Mouse (Mus musculus): Measurements from ENCODE around the gene Asb14.

Asb14 gene

GRCm38 (mm10) chr14:26894392-26894791, at the start of gene Asb14:
Gene Asb14 (plus strand): TSS chr14:26894557.
- DNase-seq (ENCODE audit: low read depth, low spot score) = no peak

GRCm38 (mm10) chr14:26853053-26853452, 41.3 kb upstream of the Asb14 start:
- peak; percentile 38 for DNase-seq (ENCODE audit: low read depth, low spot score)

GRCm38 (mm10) chr14:26854066-26854465, 40.3 kb upstream of the Asb14 start:
- no peak for DNase-seq (ENCODE audit: low read depth, low spot score)

- peak; percentile 83 for DNase-seq (ENCODE audit: low read depth, low spot score)
These were observed 36.0 kb upstream of the Asb14 start for GRCm38 (mm10) chr14:26858364-26858763.

- no peak for DNase-seq (ENCODE audit: low read depth, low spot score)
These were observed 35.3 kb upstream of the Asb14 start for GRCm38 (mm10) chr14:26859024-26859423.

GRCm38 (mm10) chr14:26867356-26867755, 27.0 kb upstream of the Asb14 start:
- peak; percentile 93 for DNase-seq (ENCODE audit: low read depth, low spot score)

GRCm38 (mm10) chr14:26868299-26868698, 26.1 kb upstream of the Asb14 start:
- DNase-seq (ENCODE audit: low read depth, low spot score) = no peak

- DNase-seq (ENCODE audit: low read depth, low spot score) = no peak
These were observed 15.6 kb upstream of the Asb14 start for GRCm38 (mm10) chr14:26878756-26879155.

- peak; percentile 72 for DNase-seq (ENCODE audit: low read depth, low spot score)
These were observed 14.4 kb upstream of the Asb14 start for GRCm38 (mm10) chr14:26879976-26880375.

GRCm38 (mm10) chr14:26881700-26882099, 12.7 kb upstream of the Asb14 start:
- no peak for DNase-seq (ENCODE audit: low read depth, low spot score)

- DNase-seq (ENCODE audit: low read depth, low spot score) = no peak
These were observed 7.1 kb upstream of the Asb14 start for GRCm38 (mm10) chr14:26887244-26887643.

GRCm38 (mm10) chr14:26890777-26891176, 3.6 kb upstream of the Asb14 start:
- DNase-seq (ENCODE audit: low read depth, low spot score) = no peak

- no peak for DNase-seq (ENCODE audit: low read depth, low spot score)
These were observed 5.1 kb downstream of the Asb14 start for GRCm38 (mm10) chr14:26899490-26899889.

- peak; percentile 40 for DNase-seq (ENCODE audit: low read depth, low spot score)
These were observed 6.5 kb downstream of the Asb14 start for GRCm38 (mm10) chr14:26900893-26901292.

GRCm38 (mm10) chr14:26907401-26907800, 13.0 kb downstream of the Asb14 start:
- DNase-seq (ENCODE audit: low read depth, low spot score) = no peak

- DNase-seq (ENCODE audit: low read depth, low spot score) = peak; percentile 91
These were observed 16.1 kb downstream of the Asb14 start for GRCm38 (mm10) chr14:26910461-26910860.

GRCm38 (mm10) chr14:26911201-26911600, 16.8 kb downstream of the Asb14 start:
- DNase-seq (ENCODE audit: low read depth, low spot score) = peak; percentile 74

GRCm38 (mm10) chr14:26911826-26912225, 17.5 kb downstream of the Asb14 start:
- DNase-seq (ENCODE audit: low read depth, low spot score) = no peak

- DNase-seq (ENCODE audit: low read depth, low spot score) = no peak
These were observed 19.4 kb downstream of the Asb14 start for GRCm38 (mm10) chr14:26913681-26914268.

GRCm38 (mm10) chr14:26919310-26919709, 25.0 kb downstream of the Asb14 start:
- DNase-seq (ENCODE audit: low read depth, low spot score) = no peak

- no peak for DNase-seq (ENCODE audit: low read depth, low spot score)
These were observed 29.5 kb downstream of the Asb14 start for GRCm38 (mm10) chr14:26923702-26924421.

- DNase-seq (ENCODE audit: low read depth, low spot score) = no peak
These were observed 40.5 kb downstream of the Asb14 start for GRCm38 (mm10) chr14:26934891-26935290.

- no peak for DNase-seq (ENCODE audit: low read depth, low spot score)
These were observed 41.2 kb downstream of the Asb14 start for GRCm38 (mm10) chr14:26935558-26935957.
